Mouse (Mus musculus) testis, adult 2 months (tissue): ENCODE measurements around the gene Rbfox1.

ENCODE experiments used
- CTCF ChIP-seq: fragments of 200-500 bp; IDR thresholded peaks from 2 replicates; pipeline ENCODE4 v1.5.1; 2012; ENCODE audit warnings: low read depth, mild to moderate bottlenecking, inconsistent platforms, low read length, moderate library complexity; ENCODE audit not compliant: control insufficient read depth, insufficient read depth, insufficient replicate concordance
- POLR2A ChIP-seq: fragments of 200-500 bp; IDR thresholded peaks from 2 replicates; pipeline ENCODE4 v1.6.1; 2012; ENCODE audit warnings: low read depth, mild to moderate bottlenecking, inconsistent platforms, low read length, moderate library complexity; ENCODE audit not compliant: control insufficient read depth

- TF ChIP-seq POLR2A (no peak), CTCF (no peak)
These were observed 1372.2 kb downstream of the Rbfox1 start for GRCm38 (mm10) chr16:7257366-7257765.
